Mouse (Mus musculus) kidney, embryonic 15.5 days (tissue): ENCODE data around the gene Man1c1. TPM values are rescaled to one million over a fixed set of nuclear protein-coding genes. Genes with fewer than 3 reads are reported as not detected.

ENCODE experiments used
- ATAC-seq: fragments of 200-750 bp; cut with Nextera tagmentation; replicated peaks from 2 replicates; pipeline ENCODE4 v1.8.0; 2017; ENCODE audit warnings: moderate TSS enrichment; ENCODE audit not compliant: low FRiP score
- H3K27ac ChIP-seq: fragments of 300-500 bp; sonication (generic); 2 replicates; pipeline ENCODE4 v1.5.1; 2015; ENCODE audit warnings: mild to moderate bottlenecking, inconsistent platforms
- H3K27me3 ChIP-seq: fragments of 300-500 bp; sonication (generic); 2 replicates; pipeline ENCODE4 v1.6.1; 2015; ENCODE audit warnings: inconsistent platforms
- H3K36me3 ChIP-seq: fragments of 300-500 bp; sonication (generic); 2 replicates; pipeline ENCODE4 v1.6.1; 2015; ENCODE audit warnings: inconsistent platforms
- H3K4me1 ChIP-seq: fragments of 300-500 bp; sonication (generic); 2 replicates; pipeline ENCODE4 v1.6.1; 2015; ENCODE audit warnings: inconsistent platforms
- H3K4me2 ChIP-seq: fragments of 300-500 bp; sonication (generic); 2 replicates; pipeline ENCODE4 v1.6.1; 2015; ENCODE audit warnings: moderate library complexity, mild to moderate bottlenecking, inconsistent platforms
- H3K4me3 ChIP-seq: fragments of 300-500 bp; sonication (generic); replicated peaks from 2 replicates; pipeline ENCODE4 v1.5.1; 2015; ENCODE audit warnings: mild to moderate bottlenecking, inconsistent platforms
- H3K9ac ChIP-seq: fragments of 300-500 bp; sonication (generic); 2 replicates; pipeline ENCODE4 v1.6.1; 2015; ENCODE audit warnings: mild to moderate bottlenecking, inconsistent platforms
- H3K9me3 ChIP-seq: fragments of 300-500 bp; sonication (generic); replicated peaks from 2 replicates; pipeline ENCODE4 v1.6.1; 2016; ENCODE audit warnings: inconsistent platforms
- WGBS: fragments of 180-500 bp; shearing (Covaris S2); methylation state at CpG from one replicate; pipeline ENCODE4 v1.1.7; 2015; ENCODE audit warnings: mixed read lengths; 5-methylcytosine and 5-hydroxymethylcytosine counted together
- polyA plus RNA-seq: library from polyadenylated mRNA; unstranded; fragments of >200 nt; fragmentation: Nextera tagmentation; extraction: Ambion mirVana; gene quantifications from 2 replicates; pipeline ENCODE4 v1.2.1, GENCODE M21; 2015

Man1c1 gene
- polyA plus RNA-seq, 1 experiment from 2014 or later, result 5.1 TPM

DNA sequence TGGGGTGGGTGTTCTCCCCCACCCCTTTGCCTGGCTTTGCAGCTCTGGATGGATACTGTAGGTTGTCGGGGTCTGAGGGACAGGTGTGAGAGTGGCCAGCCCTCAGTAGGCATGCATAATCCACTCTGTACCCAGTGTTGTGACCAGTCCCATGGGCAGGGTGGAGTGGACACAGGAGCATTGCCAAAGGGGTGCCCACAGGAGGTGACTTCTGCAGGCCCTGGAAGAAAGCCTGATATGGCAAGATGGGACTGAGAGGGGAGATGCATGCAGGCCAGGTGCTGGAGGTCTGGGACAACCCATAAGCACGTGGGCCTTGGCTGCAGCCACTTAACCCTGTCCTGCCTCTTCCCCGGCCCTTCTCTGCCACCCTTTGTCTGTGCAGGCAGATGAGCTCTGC is 16.3 kb upstream of the Man1c1 start:
- no peak overlapping the region for H3K4me3 ChIP-seq
- no peak overlapping the region for H3K4me2 ChIP-seq
- peaks cover 15% of the 10 kb centered on the region for H3K4me1 ChIP-seq
- no peak for ATAC-seq
- no peak overlapping the region for H3K27ac ChIP-seq
- H3K36me3 ChIP-seq, result no peaks in the 10 kb centered on the region
- H3K27me3 ChIP-seq, result no peaks in the 10 kb centered on the region
- H3K9ac ChIP-seq, result no peak overlapping the region
- H3K9me3 ChIP-seq, result no peaks in the 10 kb centered on the region
- WGBS, result 63% methylated on average over 3 of the region's 3 CpGs

DNA sequence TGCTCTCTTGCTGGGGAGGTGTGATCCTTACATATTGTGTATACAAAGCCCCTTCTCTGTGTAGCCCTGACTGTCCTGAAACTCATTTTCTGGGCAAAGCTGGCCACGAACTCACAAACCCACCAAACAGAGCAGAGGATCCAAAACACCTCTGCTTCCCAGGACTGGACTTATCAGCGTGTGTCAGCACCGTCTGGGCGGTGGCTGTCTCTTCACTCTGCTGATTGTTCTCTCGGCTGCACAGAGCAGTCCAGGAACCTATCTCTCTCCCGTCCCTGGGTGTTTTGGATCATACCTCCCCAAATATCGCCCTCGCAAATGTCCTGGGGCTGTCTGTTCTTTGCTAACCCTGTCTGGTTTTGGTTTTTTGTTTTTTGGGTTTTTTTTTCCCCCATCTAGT is 15.4 kb upstream of the Man1c1 start:
- no peaks in the 10 kb centered on the region for H3K27me3 ChIP-seq
- H3K9me3 ChIP-seq, result no peaks in the 10 kb centered on the region
- no peak overlapping the region for H3K4me3 ChIP-seq
- WGBS, result 74% methylated on average over 8 of the region's 8 CpGs
- H3K36me3 ChIP-seq, result no peaks in the 10 kb centered on the region
- no peak for ATAC-seq
- 0 out of 2 replicates have a peak, but pooled peaks cover 6% of the 10 kb centered on the region for H3K4me1 ChIP-seq
- H3K27ac ChIP-seq, result no peak overlapping the region
- no peak overlapping the region for H3K4me2 ChIP-seq
- no peak overlapping the region for H3K9ac ChIP-seq

DNA sequence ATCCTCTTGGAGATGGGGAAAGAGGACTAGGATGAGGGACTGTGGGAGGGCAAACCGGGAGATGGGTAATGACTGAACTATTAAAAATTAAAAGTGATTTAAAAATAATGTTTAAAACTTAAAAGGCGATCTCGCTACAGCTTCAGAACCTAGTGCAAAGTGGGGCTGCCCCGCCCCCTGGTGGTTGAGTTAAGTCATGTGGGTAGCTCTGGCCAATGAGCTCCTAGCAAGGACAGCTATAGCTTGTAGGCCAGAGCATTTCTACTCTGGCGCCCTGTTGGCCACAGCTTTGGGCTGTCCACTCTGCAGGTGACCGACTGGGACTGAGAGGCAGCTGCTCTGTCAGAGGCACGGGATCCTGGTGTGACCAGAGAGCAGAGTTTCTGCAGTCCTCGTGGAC is 9.8 kb upstream of the Man1c1 start:
- WGBS, result 5% methylated on average over 8 of the region's 8 CpGs
- Histone ChIP-seq H3K4me3 (no peak overlapping the region), H3K27ac (no peak overlapping the region), H3K9ac (no peak overlapping the region), H3K4me1 (peaks cover 9% of the 10 kb centered on the region; the same call in 1 of the 2 replicates), H3K27me3 (no peaks in the 10 kb centered on the region), H3K9me3 (no peaks in the 10 kb centered on the region), H3K36me3 (no peaks in the 10 kb centered on the region), H3K4me2 (peak overlapping the region; percentile 39)
- ATAC-seq, result peak; percentile 90

DNA sequence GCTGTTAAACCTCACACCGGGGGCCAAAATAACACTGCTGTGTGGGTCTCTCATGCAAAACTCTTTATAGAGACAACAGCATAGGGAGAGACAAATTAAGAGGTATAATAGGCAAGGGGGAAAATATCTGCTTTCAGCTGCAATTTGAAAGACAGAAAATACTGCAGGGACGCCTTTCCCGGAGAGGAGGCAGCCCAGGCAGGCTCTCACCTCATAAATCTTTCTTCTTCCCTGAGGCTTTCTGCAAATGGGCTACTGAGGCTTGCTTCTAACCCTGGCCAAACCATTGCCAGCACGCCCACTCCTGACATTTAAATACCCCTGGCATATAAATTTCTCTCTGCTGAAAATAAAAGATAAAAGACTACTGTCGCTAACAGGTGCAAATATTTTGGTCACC is 1.2 kb upstream of the Man1c1 start:
- Histone ChIP-seq H3K4me3 (no peak overlapping the region), H3K9ac (no peak overlapping the region), H3K27ac (no peak overlapping the region), H3K36me3 (no peaks in the 10 kb centered on the region), H3K4me1 (peaks cover 40% of the 10 kb centered on the region), H3K9me3 (no peaks in the 10 kb centered on the region), H3K27me3 (peaks cover 21% of the 10 kb centered on the region), H3K4me2 (no peak overlapping the region)
- 29% methylated on average over 5 of the region's 5 CpGs for WGBS
- ATAC-seq, result no peak

DNA sequence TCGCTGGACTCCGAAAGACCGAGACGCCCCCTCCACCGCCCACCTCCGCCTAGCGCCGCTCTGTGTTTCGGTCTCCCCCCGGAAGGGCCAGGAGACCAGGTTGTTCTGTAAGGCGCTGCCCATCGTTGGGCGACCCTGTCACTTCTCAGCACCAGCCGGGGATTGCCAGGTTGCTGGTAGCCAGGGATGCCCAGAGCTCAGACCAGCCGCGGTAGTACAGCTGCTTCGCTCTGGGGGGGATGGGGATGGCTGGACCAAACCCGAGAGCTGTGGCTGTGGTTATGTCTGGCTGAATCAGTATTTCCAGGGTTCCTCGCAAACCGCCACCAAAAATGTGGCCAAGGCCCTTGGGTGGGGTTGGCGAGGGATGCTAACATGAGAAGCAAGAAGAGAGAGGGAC is 500 bp upstream of the Man1c1 start:
- Histone ChIP-seq H3K4me3 (peak overlapping the region; percentile 61), H3K27me3 (peaks cover 21% of the 10 kb centered on the region), H3K4me1 (peaks cover 38% of the 10 kb centered on the region), H3K9ac (peak overlapping the region; percentile 37), H3K36me3 (no peaks in the 10 kb centered on the region), H3K27ac (no peak overlapping the region), H3K9me3 (no peaks in the 10 kb centered on the region), H3K4me2 (peak overlapping the region; percentile 98)
- ATAC-seq, result no peak
- WGBS, result under 1% methylated on average over 21 of the region's 21 CpGs

DNA sequence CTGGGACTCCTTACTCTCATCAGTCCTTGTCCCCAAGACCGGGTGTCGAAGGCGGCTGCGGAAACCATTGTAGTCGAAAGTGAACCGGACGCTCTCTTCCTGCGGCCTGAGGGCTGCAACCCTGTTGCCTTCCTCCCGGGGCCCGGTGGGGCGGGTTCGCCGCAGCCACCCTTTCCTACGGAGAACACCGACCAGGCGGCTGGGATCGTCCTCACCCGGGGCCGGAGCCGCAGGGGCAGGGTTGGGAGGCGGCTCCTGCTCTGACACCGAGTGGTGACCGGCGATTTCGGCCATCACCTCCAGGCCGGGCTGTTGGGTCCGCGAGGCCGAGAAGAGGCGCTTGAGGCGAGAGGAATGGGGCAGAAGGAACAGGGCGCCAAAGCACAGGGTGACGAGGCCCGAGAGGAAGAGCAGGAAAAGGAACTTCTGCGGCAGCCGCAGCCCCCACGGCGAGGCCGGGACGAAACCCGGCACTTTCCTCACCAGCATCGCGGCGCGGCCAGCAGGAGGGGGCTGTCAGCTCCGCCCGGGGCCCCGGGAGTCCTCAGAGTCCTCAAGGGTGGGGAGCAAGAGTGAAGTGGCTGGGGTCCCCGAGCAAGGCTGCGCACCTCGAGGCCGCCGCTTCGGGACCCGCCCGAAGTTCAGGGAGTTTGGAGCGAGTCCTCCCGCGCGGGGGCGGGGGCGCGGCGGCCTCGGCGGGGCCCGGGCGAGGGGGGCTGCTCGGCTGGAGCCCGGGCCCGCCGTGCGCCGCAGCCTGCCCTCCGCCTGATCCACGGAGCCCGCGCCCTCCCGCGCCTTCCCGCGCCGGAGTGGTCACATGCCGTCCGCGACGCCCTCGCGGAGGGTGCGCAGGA is 882 bp downstream of the Man1c1 start:
- no peaks in the 10 kb centered on the region for H3K36me3 ChIP-seq
- H3K27me3 ChIP-seq, result peaks cover 21% of the 10 kb centered on the region
- peak overlapping the region; percentile 61 for H3K27ac ChIP-seq
- peak overlapping the region; percentile 61 for H3K9ac ChIP-seq
- peak overlapping the region; percentile 61 for H3K4me3 ChIP-seq
- H3K9me3 ChIP-seq, result no peaks in the 10 kb centered on the region
- peak; percentile 10 for ATAC-seq
- under 1% methylated on average over 76 of the region's 90 CpGs for WGBS
- H3K4me1 ChIP-seq, result peaks cover 38% of the 10 kb centered on the region
- peak overlapping the region; percentile 98 for H3K4me2 ChIP-seq

- no peak for ATAC-seq
- 32% methylated on average over 6 of the region's 6 CpGs for WGBS
- peaks cover 38% of the 10 kb centered on the region for H3K4me1 ChIP-seq
- peak overlapping the region; percentile 61 for H3K4me3 ChIP-seq
- no peaks in the 10 kb centered on the region for H3K36me3 ChIP-seq
- H3K27ac ChIP-seq, result no peak overlapping the region
- H3K9ac ChIP-seq, result no peak overlapping the region
- H3K9me3 ChIP-seq, result no peaks in the 10 kb centered on the region
- H3K27me3 ChIP-seq, result peaks cover 21% of the 10 kb centered on the region
- peak overlapping the region; percentile 98 for H3K4me2 ChIP-seq
These were observed 2.2 kb downstream of the Man1c1 start for GRCm38 (mm10) chr4:134701934-134702333.

DNA sequence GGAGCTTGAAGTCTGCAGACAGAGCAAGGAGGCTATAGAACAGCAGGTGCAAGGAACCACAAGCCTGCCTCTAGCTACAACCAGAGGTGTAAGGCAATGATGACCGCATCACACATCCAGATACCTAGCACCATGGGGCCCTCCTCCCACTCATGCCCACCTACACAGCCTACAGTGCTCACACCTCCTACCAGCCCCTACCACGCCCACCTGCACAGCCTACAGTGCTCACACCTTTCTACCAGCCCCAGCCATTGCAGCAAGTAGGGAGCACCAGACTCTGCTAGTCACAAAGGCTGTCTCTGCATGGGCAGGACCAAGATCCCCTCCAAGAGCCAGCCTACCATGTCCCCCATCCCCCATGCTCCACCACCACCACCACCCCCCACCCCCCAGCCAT is 3.2 kb downstream of the Man1c1 start:
- H3K36me3 ChIP-seq, result no peaks in the 10 kb centered on the region
- no peak overlapping the region for H3K9ac ChIP-seq
- no peaks in the 10 kb centered on the region for H3K9me3 ChIP-seq
- no peak overlapping the region for H3K4me3 ChIP-seq
- peaks cover 38% of the 10 kb centered on the region for H3K4me1 ChIP-seq
- H3K4me2 ChIP-seq, result no peak overlapping the region; the same call in 1 of the 2 replicates
- H3K27ac ChIP-seq, result no peak overlapping the region
- peaks cover 18% of the 10 kb centered on the region for H3K27me3 ChIP-seq
- ATAC-seq, result no peak
- WGBS, result 95% methylated on average over 2 of the region's 2 CpGs

- WGBS, result 76% methylated on average over 9 of the region's 9 CpGs
- no peaks in the 10 kb centered on the region for H3K4me1 ChIP-seq
These were observed 10.7 kb downstream of the Man1c1 start for GRCm38 (mm10) chr4:134693202-134693940.

GRCm38 (mm10) chr4:134692388-134692787 is 11.7 kb downstream of the Man1c1 start:
- no peak overlapping the region for H3K4me2 ChIP-seq
- ATAC-seq, result no peak
- H3K36me3 ChIP-seq, result peaks cover 10% of the 10 kb centered on the region; the same call in 1 of the 2 replicates
- no peak overlapping the region for H3K4me3 ChIP-seq
- no peak overlapping the region for H3K27ac ChIP-seq
- 97% methylated on average over 1 of the region's 1 CpGs for WGBS
- no peaks in the 10 kb centered on the region for H3K27me3 ChIP-seq
- no peaks in the 10 kb centered on the region for H3K9me3 ChIP-seq
- H3K4me1 ChIP-seq, result no peaks in the 10 kb centered on the region
- H3K9ac ChIP-seq, result no peak overlapping the region

More at GRCm38 (mm10) chr4:134693202-134693940, 10.7 kb downstream of the Man1c1 start:
- Histone ChIP-seq H3K4me2 (no peak overlapping the region), H3K36me3 (peaks cover 10% of the 10 kb centered on the region; the same call in 1 of the 2 replicates), H3K27me3 (no peaks in the 10 kb centered on the region), H3K9me3 (no peaks in the 10 kb centered on the region), H3K9ac (no peak overlapping the region), H3K27ac (no peak overlapping the region), H3K4me3 (no peak overlapping the region)
- ATAC-seq, result no peak

- Histone ChIP-seq H3K4me1 (peaks cover 41% of the 10 kb centered on the region), H3K27ac (peak overlapping the region; percentile 19; the same call in 1 of the 2 replicates), H3K36me3 (no peaks in the 10 kb centered on the region), H3K4me2 (no peak overlapping the region; the same call in 1 of the 2 replicates), H3K27me3 (no peaks in the 10 kb centered on the region), H3K9me3 (peaks cover 3% of the 10 kb centered on the region; the same call in 1 of the 2 replicates), H3K9ac (no peak overlapping the region), H3K4me3 (no peak overlapping the region)
- WGBS, result 37% methylated on average over 13 of the region's 13 CpGs
- peak; percentile 65; the same call in 1 of the 2 replicates for ATAC-seq
These were observed 17.9 kb downstream of the Man1c1 start for GRCm38 (mm10) chr4:134686022-134686661.
